Mouse (Mus musculus): ENCODE results near the gene Fabp3. TPM values are rescaled to one million over a fixed set of nuclear protein-coding genes. Genes with fewer than 3 reads are reported as not detected.

Gene Fabp3
- polyA plus RNA-seq, 1 experiment from 2014 or later: 278 TPM

Other genes starting within 250 kb of the Fabp3 start
- gene Pef1, start 206.0 kb upstream of the Fabp3 start, polyA plus RNA-seq (2014; fragmentation: Nextera tagmentation; extraction: Ambion mirVana): 66.2 and 68.3 TPM in 2 replicates
- gene Hcrtr1, start 169.2 kb upstream of the Fabp3 start, polyA plus RNA-seq (2014; fragmentation: Nextera tagmentation; extraction: Ambion mirVana): 1.2 and 1.8 TPM in 2 replicates
- gene Tinagl1, start 133.5 kb upstream of the Fabp3 start, polyA plus RNA-seq (2014; fragmentation: Nextera tagmentation; extraction: Ambion mirVana): 0.79 and 4.7 TPM in 2 replicates
- not detected in 2 replicates for gene Gm853, start 86.2 kb upstream of the Fabp3 start, polyA plus RNA-seq (2014; fragmentation: Nextera tagmentation; extraction: Ambion mirVana)
- gene Serinc2, start 29.4 kb upstream of the Fabp3 start, polyA plus RNA-seq (2014; fragmentation: Nextera tagmentation; extraction: Ambion mirVana): 34.8 and 36.4 TPM in 2 replicates
- 0.99 and 1.8 TPM in 2 replicates for gene Gm10570, start 79 bp downstream of the Fabp3 start, polyA plus RNA-seq (2014; fragmentation: Nextera tagmentation; extraction: Ambion mirVana)
- gene Zcchc17, start 51.3 kb downstream of the Fabp3 start, polyA plus RNA-seq (2014; fragmentation: Nextera tagmentation; extraction: Ambion mirVana): 97.0 and 98.1 TPM in 2 replicates
- 101 and 102 TPM in 2 replicates for gene Snrnp40, start 51.5 kb downstream of the Fabp3 start, polyA plus RNA-seq (2014; fragmentation: Nextera tagmentation; extraction: Ambion mirVana)

Measured in neural tube, embryonic 14.5 days (tissue).